Mouse (Mus musculus): ENCODE results near the gene Slc9a9. TPM values are rescaled to one million over a fixed set of nuclear protein-coding genes. Genes with fewer than 3 reads are reported as not detected.

Gene Slc9a9
- total RNA-seq, 2 experiments from 2014 or later, result 14.7 to 16.7 TPM

GRCm38 (mm10) chr9:95266924-95267323 is 597.2 kb downstream of the Slc9a9 start:
- peak in 1 of 2 experiments; percentile 8 for DNase-seq (ENCODE audit: low spot score in 2 of 2)

DNA sequence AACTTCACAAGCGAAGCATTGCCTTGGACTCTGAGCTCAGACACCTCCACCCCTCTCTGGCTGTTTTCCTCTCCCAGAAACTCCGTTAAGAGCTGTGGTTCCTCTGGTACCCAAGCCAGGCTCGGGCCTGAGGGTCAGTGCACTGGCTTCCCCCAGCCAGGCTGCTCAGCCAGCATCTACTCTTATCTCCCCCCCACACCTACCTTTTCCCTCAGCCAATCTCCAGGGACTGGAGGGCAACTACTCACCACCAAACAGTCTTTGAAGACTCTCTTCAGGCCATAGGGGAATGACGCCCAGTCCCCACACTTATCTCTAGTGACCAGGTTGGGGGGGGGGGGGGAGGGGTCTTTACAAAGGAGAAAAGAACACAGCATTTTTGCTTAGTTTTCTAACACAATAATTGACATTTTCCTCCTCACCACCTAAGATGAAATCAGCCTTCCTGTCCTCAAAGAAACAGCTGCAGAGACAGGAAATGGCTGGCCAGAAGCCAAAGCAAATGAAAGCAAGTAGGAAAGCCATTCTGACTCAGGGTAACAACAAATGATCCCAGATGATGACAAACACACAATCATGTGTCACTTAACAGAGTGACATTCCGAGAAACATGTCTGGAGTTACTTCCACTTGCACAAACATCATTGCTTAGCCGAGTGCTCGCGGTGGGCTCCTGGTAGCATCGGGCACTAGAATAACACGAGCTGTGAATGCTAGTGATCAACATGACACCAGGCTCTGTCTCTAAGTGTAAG is 610.1 kb downstream of the Slc9a9 start:
- DNase-seq (ENCODE audit: low spot score in 2 of 2), result no peak

Small RNA genes within 50 kb of the gene (microRNA-seq; reads per million reads assigned to microRNA genes)
- gene Mir7656, result 0.45 to 0.98 reads per million in 2 experiments

Other genes with a start within 250 kb of the Slc9a9 start
- 10 to 100 TPM; 17.5 to 18.1 TPM for gene 1190002N15Rik, start 131.8 kb upstream of the Slc9a9 start, total RNA-seq (2021)

Data from layer of hippocampus, postnatal 10 days (tissue).